Mouse (Mus musculus): ENCODE measurements around the gene Olfr483. TPM values are rescaled to one million over a fixed set of nuclear protein-coding genes. Genes with fewer than 3 reads are reported as not detected.

Olfr483 gene
- not detected for total RNA-seq (2021)
- long read RNA-seq, experiment 1, result 0 reads
- long read RNA-seq, experiment 2, result 0 reads

DNA sequence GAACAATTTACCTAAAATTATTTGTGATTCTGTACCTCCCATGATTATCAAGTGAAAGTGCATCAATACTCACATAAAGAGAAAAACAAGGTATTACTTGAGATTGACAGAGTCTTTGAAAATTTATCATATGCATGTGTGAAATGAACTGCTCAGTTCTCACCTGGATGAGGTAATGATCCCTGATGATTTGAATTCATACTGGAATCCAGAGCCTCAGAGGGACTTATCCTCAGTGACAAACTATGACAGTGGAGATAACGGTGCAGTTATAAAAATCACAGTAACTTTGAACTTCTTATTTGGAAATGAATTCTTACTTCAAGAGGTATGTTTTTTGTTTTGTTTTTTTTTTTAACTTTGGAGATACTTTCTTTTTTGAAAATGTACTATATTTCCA lies at the start of gene Olfr483:
TSS of gene Olfr483 (plus strand) at position 301 of the 400 bp plus-strand sequence.
- no peak within 1 kb of the TSS for H3K4me3 ChIP-seq
- TF ChIP-seq CTCF (IDR thresholded peaks at IDR 0.05), result no peak

DNA sequence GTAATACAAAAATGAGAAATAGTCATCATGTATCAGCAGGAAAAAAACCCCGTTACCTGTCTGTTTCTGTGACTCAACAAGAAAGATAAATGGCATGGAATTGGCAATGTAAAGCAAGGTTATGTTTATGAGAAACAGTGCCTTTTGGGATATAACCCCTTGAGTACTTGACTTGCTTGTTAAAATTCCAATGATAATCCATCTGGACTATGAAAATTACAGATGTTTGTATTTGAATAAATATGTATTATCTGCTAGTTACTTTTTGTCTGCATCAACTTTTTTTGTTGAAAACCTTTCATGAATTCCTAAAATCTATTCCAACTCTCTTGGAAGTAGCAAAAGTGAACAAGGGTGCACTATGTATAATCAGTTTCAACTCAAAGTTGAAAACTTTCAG lies 33.4 kb upstream of the Olfr483 start, which contains the start of gene Olfr480:
TSS of gene Olfr480 (minus strand) at position 101 of the 400 bp plus-strand sequence.
- DNase-seq (ENCODE audit: extremely low spot score in 1 of 2, low spot score in 2 of 2), result no peak
- intact Hi-C loops (cut with DNase I), result no loop called here
- Histone ChIP-seq H3K27ac (no peak within 1 kb of the TSS), H3K4me3 (no peak within 1 kb of the TSS)
- no peak for TF ChIP-seq CTCF (IDR thresholded peaks at IDR 0.05)

More for the DNA sequence above, at the start of gene Olfr483:
- no peak within 1 kb of the TSS for H3K27ac ChIP-seq
- intact Hi-C loops (cut with DNase I), result no loop called here
- no peak for DNase-seq (ENCODE audit: extremely low spot score in 1 of 2, low spot score in 2 of 2)

DNA sequence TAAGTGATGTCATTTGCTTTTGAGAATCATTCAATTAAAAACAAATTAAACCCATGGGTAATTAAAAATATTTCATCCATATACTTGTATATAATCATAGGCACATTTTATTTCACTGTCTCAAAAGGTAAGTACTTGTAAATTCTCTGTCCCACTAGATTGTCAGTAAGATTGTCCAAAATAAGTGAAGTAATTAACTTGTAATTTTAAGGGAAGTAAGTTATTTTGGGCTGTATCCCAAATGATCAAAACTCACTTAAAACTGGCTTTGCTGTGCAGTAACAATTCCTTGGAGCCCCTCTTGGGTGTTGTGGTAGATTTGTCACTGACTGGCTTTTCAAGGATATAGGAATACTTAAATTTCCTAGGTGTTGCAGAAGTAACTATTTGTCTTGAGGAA lies 21.1 kb upstream of the Olfr483 start, which contains the start of gene Olfr481:
TSS of gene Olfr481 (plus strand) at position 301 of the 400 bp plus-strand sequence.
- TF ChIP-seq CTCF (IDR thresholded peaks at IDR 0.05), result no peak
- no peak within 1 kb of the TSS for H3K27ac ChIP-seq
- DNase-seq (ENCODE audit: extremely low spot score in 1 of 2, low spot score in 2 of 2), result no peak
- H3K4me3 ChIP-seq, result no peak within 1 kb of the TSS
- intact Hi-C loops (cut with DNase I), result no loop called here

DNA sequence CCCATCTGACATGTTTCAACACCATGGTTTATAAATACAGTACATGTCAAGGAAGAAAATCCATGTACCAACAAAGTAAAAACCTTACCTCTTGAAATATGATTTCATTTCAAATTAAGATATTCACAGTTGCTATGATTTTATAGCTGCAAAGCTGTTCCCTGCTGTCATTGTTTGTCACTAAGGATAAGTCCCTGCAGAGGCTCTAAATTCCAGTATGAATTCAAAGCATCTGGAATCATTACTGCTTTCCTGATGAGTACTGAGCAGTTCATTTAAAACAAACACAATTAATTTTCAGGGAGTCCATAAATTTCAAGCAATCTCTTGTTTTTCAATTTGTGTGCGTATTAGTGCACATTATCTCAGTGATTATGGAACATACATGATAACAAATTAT lies 3.2 kb upstream of the Olfr483 start, which contains the start of gene Olfr482:
TSS of gene Olfr482 (minus strand) at position 101 of the 400 bp plus-strand sequence.
- H3K4me3 ChIP-seq, result no peak within 1 kb of the TSS
- H3K27ac ChIP-seq, result no peak within 1 kb of the TSS
- intact Hi-C loops (cut with DNase I), result no loop called here
- TF ChIP-seq CTCF (IDR thresholded peaks at IDR 0.05), result no peak
- no peak for DNase-seq (ENCODE audit: extremely low spot score in 1 of 2, low spot score in 2 of 2)

DNA sequence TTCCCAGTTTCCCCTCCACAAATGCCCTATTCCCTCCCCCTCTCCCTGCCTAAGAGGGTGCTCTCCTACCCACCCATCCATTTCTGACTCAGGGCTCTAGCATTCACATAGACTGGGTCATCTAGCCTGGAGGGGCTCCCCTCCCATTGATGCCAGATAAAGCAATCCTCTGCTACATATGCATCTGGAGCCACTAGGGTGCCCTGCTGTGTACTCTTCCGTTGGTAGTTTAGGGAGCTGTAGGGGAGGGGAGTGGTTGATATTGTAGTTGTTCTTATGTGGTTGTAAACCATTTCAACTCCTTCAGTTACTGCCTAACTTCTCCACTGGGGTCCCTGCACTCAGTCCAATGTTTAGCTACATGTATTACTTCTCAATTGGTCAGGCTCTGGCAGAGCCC lies 20.0 kb downstream of the Olfr483 start:
- no peak for TF ChIP-seq CTCF (IDR thresholded peaks at IDR 0.05)
- Histone ChIP-seq H3K27ac (no peak overlapping the region), H3K4me3 (no peak overlapping the region)
- intact Hi-C loops (cut with DNase I), result loop anchor here (1.0 kb wide), 1 partner anchor 114 kb away; no protein-coding TSS in a partner anchor
- no peak for DNase-seq (ENCODE audit: extremely low spot score in 1 of 2, low spot score in 2 of 2)

DNA sequence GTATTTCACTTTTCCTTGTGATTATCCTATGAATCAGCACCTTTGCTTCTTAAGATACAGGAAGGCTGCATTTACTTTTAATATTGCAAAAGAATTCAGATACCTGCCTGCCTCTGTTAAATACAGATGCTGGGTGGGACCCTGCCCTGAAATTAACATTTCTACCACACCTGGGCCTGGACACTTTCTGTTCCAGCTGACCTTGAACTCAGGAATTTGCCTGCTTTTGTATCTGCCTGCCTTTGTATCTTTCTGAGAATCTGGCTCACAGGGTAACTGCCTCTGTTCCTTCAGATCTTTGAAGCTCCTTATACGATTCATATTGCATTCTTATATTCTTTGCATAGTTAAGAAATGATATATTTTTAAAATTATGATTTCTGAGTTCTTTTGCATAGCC lies 20.8 kb downstream of the Olfr483 start:
- Histone ChIP-seq H3K27ac (no peak overlapping the region), H3K4me3 (no peak overlapping the region)
- no peak for TF ChIP-seq CTCF (IDR thresholded peaks at IDR 0.05)
- intact Hi-C loops (cut with DNase I), result loop anchor here (1.0 kb wide), 1 partner anchor 113 kb away; no protein-coding TSS in a partner anchor
- DNase-seq (ENCODE audit: extremely low spot score in 1 of 2, low spot score in 2 of 2), result no peak

DNA sequence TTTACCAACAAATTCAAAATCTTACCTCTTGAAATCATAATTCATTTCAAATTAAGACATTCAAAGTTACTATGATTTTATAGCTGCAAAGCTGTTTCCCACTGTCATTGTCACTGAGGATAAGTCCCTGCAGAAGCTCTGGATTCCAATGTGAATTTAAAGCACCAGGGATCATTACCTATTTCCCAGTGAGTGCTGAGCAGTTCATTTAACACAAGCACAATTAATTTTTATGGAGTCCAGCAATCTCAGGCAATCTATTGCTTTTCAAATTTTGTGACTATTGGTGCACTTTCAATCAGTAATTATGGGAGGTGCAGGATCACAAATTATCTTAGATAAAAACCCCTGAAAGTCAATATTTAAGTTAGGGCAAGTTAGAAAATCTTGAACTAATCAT lies 26.7 kb downstream of the Olfr483 start, which contains the start of gene Olfr484:
TSS of gene Olfr484 (minus strand) at position 101 of the 400 bp plus-strand sequence.
- intact Hi-C loops (cut with DNase I), result no loop called here
- TF ChIP-seq CTCF (IDR thresholded peaks at IDR 0.05), result no peak
- Histone ChIP-seq H3K4me3 (no peak within 1 kb of the TSS), H3K27ac (no peak within 1 kb of the TSS)
- DNase-seq (ENCODE audit: extremely low spot score in 1 of 2, low spot score in 2 of 2), result no peak

Other genes with a start within 250 kb of the Olfr483 start
- not detected for gene Olfr472, start 202.9 kb upstream of the Olfr483 start, total RNA-seq (2021)
- gene Olfr473, start 170.4 kb upstream of the Olfr483 start, total RNA-seq (2021), result not detected
- gene Olfr474, start 146.2 kb upstream of the Olfr483 start, total RNA-seq (2021), result not detected
- not detected for gene Olfr476, start 136.0 kb upstream of the Olfr483 start, total RNA-seq (2021)
- gene Olfr477, start 114.2 kb upstream of the Olfr483 start, total RNA-seq (2021), result not detected
- gene Olfr478, start 66.9 kb upstream of the Olfr483 start, total RNA-seq (2021), result not detected
- gene Olfr479, start 50.2 kb upstream of the Olfr483 start, total RNA-seq (2021), result not detected
- gene Olfr480, start 33.5 kb upstream of the Olfr483 start, total RNA-seq (2021), result not detected
- gene Olfr481, start 21.0 kb upstream of the Olfr483 start, total RNA-seq (2021), result not detected
- gene Olfr482, start 3.3 kb upstream of the Olfr483 start, total RNA-seq (2021), result 1 to 10 TPM; 2.1 to 2.2 TPM
- gene Olfr484, start 26.6 kb downstream of the Olfr483 start, total RNA-seq (2021), result not detected
- gene Olfr485, start 59.0 kb downstream of the Olfr483 start, total RNA-seq (2021), result not detected
- not detected for gene Olfr486, start 71.9 kb downstream of the Olfr483 start, total RNA-seq (2021)
- not detected for gene Olfr487, start 113.8 kb downstream of the Olfr483 start, total RNA-seq (2021)
- not detected for gene Olfr488, start 157.5 kb downstream of the Olfr483 start, total RNA-seq (2021)
- not detected for gene Olfr490, start 188.1 kb downstream of the Olfr483 start, total RNA-seq (2021)
- not detected for gene Olfr491, start 212.6 kb downstream of the Olfr483 start, total RNA-seq (2021)
- not detected for gene Olfr492, start 222.8 kb downstream of the Olfr483 start, total RNA-seq (2021)
- not detected for gene Olfr493, start 246.1 kb downstream of the Olfr483 start, total RNA-seq (2021)

Data from left cerebral cortex, adult 2 months (tissue).